Mouse (Mus musculus): ENCODE data around the gene Gm17631. TPM values are rescaled to one million over a fixed set of nuclear protein-coding genes. Genes with fewer than 3 reads are reported as not detected.
"Not testable (repeated sequence)": the region's sequence is repeated elsewhere in the genome, so short reads cannot be mapped to it uniquely, and the experiment has no call there.

Gm17631 gene
- polyA plus RNA-seq (2015; fragmentation: Nextera tagmentation; extraction: Ambion mirVana), result not detected in 2 replicates

GRCm38 (mm10) chr6:129862349-129862748, at the start of gene Gm17631:
Gm17631 (plus strand) TSS chr6:129862649.
- not testable (repeated sequence) for DNase-seq (ENCODE audit: low spot score)

DNA sequence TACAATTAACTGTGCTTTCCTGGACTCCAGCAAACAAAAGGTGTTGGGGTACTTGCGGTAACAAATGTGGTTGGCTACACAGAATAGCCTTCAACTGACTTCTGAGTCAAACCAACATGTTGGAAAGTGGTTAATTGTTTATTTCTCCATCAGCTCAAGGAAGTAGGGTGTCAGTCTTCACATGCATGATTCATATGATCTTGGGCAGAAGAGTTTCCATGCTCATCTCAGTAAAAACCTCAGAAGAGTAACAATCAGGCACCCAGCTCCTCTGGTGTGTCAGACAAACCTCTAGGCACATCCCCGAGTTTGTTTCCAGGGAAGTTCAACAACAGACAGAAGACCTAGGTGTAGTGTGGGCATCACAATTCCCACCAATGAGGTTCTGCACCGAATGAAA, 44.7 kb upstream of the Gm17631 start:
- DNase-seq (ENCODE audit: low spot score), result no peak

GRCm38 (mm10) chr6:129824004-129824403, 38.4 kb upstream of the Gm17631 start:
- DNase-seq (ENCODE audit: low spot score), result no peak

- no peak for DNase-seq (ENCODE audit: low spot score)
These were observed 36.9 kb upstream of the Gm17631 start for GRCm38 (mm10) chr6:129825559-129825958.

GRCm38 (mm10) chr6:129876549-129876948, 14.1 kb downstream of the Gm17631 start, which contains the start of gene Klra17:
Klra17 (minus strand) TSS chr6:129876672.
- no peak for DNase-seq (ENCODE audit: low spot score)

DNA sequence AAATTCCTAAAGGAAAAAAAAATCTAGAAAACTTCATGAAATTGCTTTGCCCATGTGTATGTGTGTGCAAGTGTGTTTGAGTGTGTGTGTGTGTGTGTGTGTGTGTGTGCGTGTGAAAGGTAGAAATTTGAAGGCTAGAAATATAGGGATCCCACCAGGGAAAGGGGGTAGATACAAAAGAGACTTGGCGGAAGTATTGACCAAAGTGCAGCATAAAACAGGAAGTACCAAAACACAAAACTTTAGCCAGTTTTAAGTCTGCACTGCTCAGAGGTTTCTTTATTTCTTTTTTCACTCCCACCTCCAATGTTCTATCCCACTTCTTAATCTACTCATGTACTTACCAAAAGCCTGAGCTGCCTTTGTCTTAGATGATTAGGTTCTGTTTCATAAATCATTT, 20.1 kb downstream of the Gm17631 start:
- DNase-seq (ENCODE audit: low spot score), result no peak

Other genes starting within 250 kb of the Gm17631 start
- gene Klrk1, start 238.8 kb upstream of the Gm17631 start, polyA plus RNA-seq (2015; fragmentation: Nextera tagmentation; extraction: Ambion mirVana), result 4.5 and 4.8 TPM in 2 replicates
- gene Klrc3, start 219.3 kb upstream of the Gm17631 start, polyA plus RNA-seq (2015; fragmentation: Nextera tagmentation; extraction: Ambion mirVana), result not detected in 2 replicates
- 0.57 and 0.62 TPM in 2 replicates for gene Klrc2, start 202.0 kb upstream of the Gm17631 start, polyA plus RNA-seq (2015; fragmentation: Nextera tagmentation; extraction: Ambion mirVana)
- gene Klrc1, start 183.7 kb upstream of the Gm17631 start, polyA plus RNA-seq (2015; fragmentation: Nextera tagmentation; extraction: Ambion mirVana), result 2.0 and 2.4 TPM in 2 replicates
- not detected in 2 replicates for gene Klri1, start 145.5 kb upstream of the Gm17631 start, polyA plus RNA-seq (2015; fragmentation: Nextera tagmentation; extraction: Ambion mirVana)
- 0.18 and 0.31 TPM in 2 replicates for gene Klri2, start 122.2 kb upstream of the Gm17631 start, polyA plus RNA-seq (2015; fragmentation: Nextera tagmentation; extraction: Ambion mirVana)
- gene Gm156, start 78.4 kb upstream of the Gm17631 start, polyA plus RNA-seq (2015; fragmentation: Nextera tagmentation; extraction: Ambion mirVana), result 0.21 and 0.41 TPM in 2 replicates
- gene Klra17, start 14.0 kb downstream of the Gm17631 start, polyA plus RNA-seq (2015; fragmentation: Nextera tagmentation; extraction: Ambion mirVana), result not detected in 2 replicates
- gene Klra5, start 55.0 kb downstream of the Gm17631 start, polyA plus RNA-seq (2015; fragmentation: Nextera tagmentation; extraction: Ambion mirVana), result 5.9 and 9.4 TPM in 2 replicates
- not detected in 2 replicates for gene Klra6, start 164.3 kb downstream of the Gm17631 start, polyA plus RNA-seq (2015; fragmentation: Nextera tagmentation; extraction: Ambion mirVana)
- not detected in 2 replicates for gene Klra4, start 204.6 kb downstream of the Gm17631 start, polyA plus RNA-seq (2015; fragmentation: Nextera tagmentation; extraction: Ambion mirVana)